Mouse (Mus musculus) limb, embryonic 14.5 days (tissue): ENCODE results near the gene Gm49450. TPM values are rescaled to one million over a fixed set of nuclear protein-coding genes. Genes with fewer than 3 reads are reported as not detected.

Source experiments
- ATAC-seq: fragments of 200-750 bp; cut with Nextera tagmentation; 2 replicates; pipeline ENCODE4 v1.8.0; 2017; ENCODE audit warnings: low read depth, moderate number of reproducible peaks, moderate TSS enrichment; ENCODE audit not compliant: low FRiP score
- DNase-seq: peaks from one replicate; pipeline ENCODE4 v3.0.0-alpha.2; 2015; ENCODE audit warnings: low spot score
- H3K27ac ChIP-seq: fragments of 300-500 bp; sonication (generic); replicated peaks from 2 replicates; pipeline ENCODE4 v1.5.1; 2014; ENCODE audit warnings: low read depth, mild to moderate bottlenecking, low read length, moderate library complexity, mixed read lengths
- H3K27me3 ChIP-seq: fragments of 300-500 bp; sonication (generic); 2 replicates; pipeline ENCODE4 v1.6.1; 2014; ENCODE audit warnings: low read length, mixed read lengths; ENCODE audit not compliant: control insufficient read depth, insufficient read depth
- H3K36me3 ChIP-seq: fragments of 300-500 bp; sonication (generic); 2 replicates; pipeline ENCODE4 v1.6.1; 2014; ENCODE audit warnings: mild to moderate bottlenecking, low read length, moderate library complexity, mixed read lengths; ENCODE audit not compliant: control insufficient read depth, insufficient read depth
- H3K4me1 ChIP-seq: fragments of 300-500 bp; sonication (generic); 2 replicates; pipeline ENCODE4 v1.6.1; 2014; ENCODE audit warnings: antibody characterized with exemption, low read length, mixed read lengths; ENCODE audit not compliant: control insufficient read depth, insufficient read depth
- H3K4me2 ChIP-seq: fragments of 300-500 bp; sonication (generic); replicated peaks from 2 replicates; pipeline ENCODE4 v1.6.1; 2014; ENCODE audit warnings: low read depth, mild to moderate bottlenecking, low read length, moderate library complexity; ENCODE audit not compliant: severe bottlenecking
- H3K4me3 ChIP-seq: fragments of 300-500 bp; sonication (generic); replicated peaks from 2 replicates; pipeline ENCODE4 v1.5.1; 2014; ENCODE audit warnings: low read length
- H3K9ac ChIP-seq: fragments of 300-500 bp; sonication (generic); 2 replicates; pipeline ENCODE4 v1.6.1; 2014; ENCODE audit warnings: mild to moderate bottlenecking, low read depth, low read length, moderate library complexity; ENCODE audit not compliant: severe bottlenecking
- H3K9me3 ChIP-seq: fragments of 300-500 bp; sonication (generic); 2 replicates; pipeline ENCODE4 v1.6.1; 2016; ENCODE audit warnings: low read length; ENCODE audit not compliant: control insufficient read depth
- POLR2A ChIP-seq: fragments of 200-500 bp; IDR thresholded peaks from 2 replicates; pipeline ENCODE4 v1.8.0; 2012; ENCODE audit warnings: inconsistent platforms, mild to moderate bottlenecking, moderate library complexity, borderline replicate concordance; ENCODE audit not compliant: insufficient read depth, insufficient read length; ENCODE audit errors: extremely low read depth
- WGBS: fragments of 180-500 bp; shearing (Covaris S2); extraction: QIAGEN DNeasy Blood & Tissue Kit; methylation state at CpG from one replicate; pipeline ENCODE4 v1.1.7; 2014; 5-methylcytosine and 5-hydroxymethylcytosine counted together
- polyA plus RNA-seq, 2 experiments: library from polyadenylated mRNA; depleted of rRNA in 1 of 2; stranded (reverse) in 1 of 2; unstranded in 1 of 2; fragments of >200 nt; fragmentation: Nextera tagmentation in 1 of 2; extraction: Ambion mirVana in 1 of 2; gene quantifications; 2 replicates each; pipeline versions ENCODE4 v1.2.1 to v1.2.3; 2012 to 2014

Gene Gm49450
- polyA plus RNA-seq, 2 experiments, result 159 TPM; not detected in 1

GRCm38 (mm10) chr15:98969372-98970101, 16.2 kb upstream of the Gm49450 start:
- no peak; the same call in 1 of the 2 replicates for ATAC-seq
- DNase-seq, result no peak
- no peaks in the 10 kb centered on the region for H3K36me3 ChIP-seq
- H3K4me2 ChIP-seq, result 0 out of 2 replicates have a peak overlapping the region, but pooled peaks have one; percentile 17
- no peaks in the 10 kb centered on the region for H3K9me3 ChIP-seq
- peak overlapping the region; percentile 67; the same call in 1 of the 2 replicates for H3K27ac ChIP-seq
- WGBS, result 27% methylated on average over 16 of the region's 16 CpGs
- H3K9ac ChIP-seq, result 0 out of 2 replicates have a peak overlapping the region, but pooled peaks have one; percentile 14
- H3K27me3 ChIP-seq, result no peaks in the 10 kb centered on the region
- no peak for TF ChIP-seq POLR2A
- H3K4me3 ChIP-seq, result no peak overlapping the region
- H3K4me1 ChIP-seq, result peaks cover 17% of the 10 kb centered on the region

- WGBS, result 15% methylated on average over 12 of the region's 12 CpGs
- Histone ChIP-seq H3K36me3 (no peaks in the 10 kb centered on the region), H3K4me3 (no peak overlapping the region), H3K9me3 (no peaks in the 10 kb centered on the region), H3K27me3 (no peaks in the 10 kb centered on the region), H3K4me1 (peaks cover 17% of the 10 kb centered on the region), H3K9ac (0 out of 2 replicates have a peak overlapping the region, but pooled peaks have one; percentile 14), H3K27ac (peak overlapping the region; percentile 67), H3K4me2 (no peak overlapping the region; the same call in 1 of the 2 replicates)
- ATAC-seq (peak; percentile 75; the same call in 1 of the 2 replicates), DNase-seq (peak; percentile 80)
- TF ChIP-seq POLR2A, result no peak
Observed at GRCm38 (mm10) chr15:98968701-98969371, 15.5 kb upstream of the Gm49450 start.

GRCm38 (mm10) chr15:98959531-98959930, 6.2 kb upstream of the Gm49450 start:
- WGBS, result 85% methylated on average over 3 of the region's 3 CpGs
- TF ChIP-seq POLR2A, result no peak
- H3K4me3 ChIP-seq, result no peak overlapping the region
- no peak for ATAC-seq
- H3K27ac ChIP-seq, result no peak overlapping the region
- H3K9me3 ChIP-seq, result no peaks in the 10 kb centered on the region
- H3K36me3 ChIP-seq, result no peaks in the 10 kb centered on the region
- H3K4me2 ChIP-seq, result no peak overlapping the region
- no peak overlapping the region for H3K9ac ChIP-seq
- H3K27me3 ChIP-seq, result no peaks in the 10 kb centered on the region
- no peak for DNase-seq
- peaks cover 4% of the 10 kb centered on the region for H3K4me1 ChIP-seq

- DNase-seq (no peak), ATAC-seq (no peak)
- Histone ChIP-seq H3K36me3 (no peaks in the 10 kb centered on the region), H3K9ac (no peak overlapping the region), H3K4me1 (peaks cover 8% of the 10 kb centered on the region), H3K4me3 (no peak overlapping the region), H3K27ac (no peak overlapping the region), H3K9me3 (no peaks in the 10 kb centered on the region), H3K27me3 (no peaks in the 10 kb centered on the region), H3K4me2 (no peak overlapping the region)
- 88% methylated on average over 4 of the region's 4 CpGs for WGBS
- no peak for TF ChIP-seq POLR2A
Observed at GRCm38 (mm10) chr15:98958901-98959420, 5.6 kb upstream of the Gm49450 start.

- H3K36me3 ChIP-seq, result no peaks in the 10 kb centered on the region
- no peak for DNase-seq
- H3K9ac ChIP-seq, result no peak overlapping the region
- no peak for ATAC-seq
- no peaks in the 10 kb centered on the region for H3K27me3 ChIP-seq
- H3K4me2 ChIP-seq, result no peak overlapping the region
- H3K27ac ChIP-seq, result no peak overlapping the region
- H3K9me3 ChIP-seq, result no peaks in the 10 kb centered on the region
- WGBS, result 74% methylated on average over 5 of the region's 5 CpGs
- peaks cover 9% of the 10 kb centered on the region for H3K4me1 ChIP-seq
- no peak for TF ChIP-seq POLR2A
- H3K4me3 ChIP-seq, result no peak overlapping the region
Observed at GRCm38 (mm10) chr15:98957475-98957874, 4.1 kb upstream of the Gm49450 start.
